In the genomic region with DNA sequence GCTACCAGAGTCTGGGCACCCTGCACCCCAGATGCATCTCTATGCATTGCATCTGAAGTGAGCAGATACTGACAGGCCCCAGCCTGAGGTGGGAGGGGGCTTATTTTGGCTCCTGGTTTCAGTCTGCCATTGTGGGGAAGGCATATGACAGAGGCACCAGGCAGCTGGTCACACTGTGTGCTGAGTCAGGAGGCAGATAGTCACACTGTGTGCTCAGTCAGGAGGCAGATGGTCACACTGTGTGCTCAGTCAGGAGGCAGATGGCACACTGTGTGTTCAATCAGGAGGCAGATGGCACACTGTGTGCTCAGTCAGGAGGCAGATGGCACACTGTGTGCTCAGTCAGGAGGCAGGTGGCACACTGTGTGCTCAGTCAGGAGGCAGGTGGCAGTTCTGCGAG, we compare ENCODE assay signal across 26 mouse cellular contexts. TPM values are rescaled to one million over a fixed set of nuclear protein-coding genes. Genes with fewer than 3 reads are reported as not detected.
"Had no signal": no experiment of that assay in that cellular context is flagged by ENCODE, and none has a peak within 500 bp of the region (broad histone marks: within the 10 kb centered on the region; RNA-seq: fewer than 3 reads in every experiment).

No protein-coding gene starts in this region.

- H3K9ac ChIP-seq: heart, embryonic 12.5 days; hindbrain, embryonic 14.5 days; intestine, embryonic 15.5 days; limb, embryonic 12.5 days; limb, embryonic 15.5 days; liver, embryonic 12.5 days had no signal

- DNase-seq: gastrocnemius, adult 2 months; gastrocnemius, postnatal 10 days; gastrocnemius, postnatal 25 days; heart, adult 18-20 months; heart, postnatal 10 days; heart, postnatal 4 days; kidney, adult 18-20 months; kidney, adult 8-10 months; kidney, postnatal 10 days; kidney, postnatal 25 days; kidney, postnatal 4 days; layer of hippocampus, adult 9-11 months; layer of hippocampus, postnatal 36 days; left cerebral cortex, postnatal 4 days had no signal

- H3K27ac ChIP-seq: gastrocnemius, adult 2 months; hindbrain, embryonic 14.5 days; intestine, embryonic 15.5 days; limb, embryonic 12.5 days; limb, embryonic 15.5 days; liver, embryonic 12.5 days had no signal

- H3K27me3 ChIP-seq: heart, embryonic 12.5 days; intestine, embryonic 15.5 days; limb, embryonic 12.5 days; limb, embryonic 15.5 days had no signal

- H3K4me3 ChIP-seq: gastrocnemius, adult 2 months; heart, embryonic 10.5 days; heart, embryonic 12.5 days; intestine, embryonic 15.5 days; limb, embryonic 12.5 days; limb, embryonic 15.5 days; liver, embryonic 12.5 days had no signal

- H3K36me3 ChIP-seq: heart, embryonic 10.5 days; heart, embryonic 12.5 days; intestine, embryonic 15.5 days; limb, embryonic 12.5 days; limb, embryonic 15.5 days; liver, embryonic 12.5 days had no signal

- H3K9me3 ChIP-seq: heart, embryonic 10.5 days; heart, embryonic 12.5 days; intestine, embryonic 15.5 days; limb, embryonic 12.5 days; limb, embryonic 15.5 days; liver, embryonic 12.5 days had no signal

- ATAC-seq: hindbrain, embryonic 16.5 days; inflammation-experienced regulatory T-cells, adult 6 months; intestine, embryonic 15.5 days; intestine, postnatal 0 days; liver, embryonic 12.5 days had no signal

- H3K4me2 ChIP-seq: heart, embryonic 12.5 days; hindbrain, embryonic 14.5 days; intestine, embryonic 15.5 days; limb, embryonic 12.5 days; limb, embryonic 15.5 days; liver, embryonic 12.5 days had no signal

RNA-seq across cellular contexts. Expression of gene Cstad, which starts 55.5 kb away (rescaled TPM):
- total RNA-seq: granulocyte monocyte progenitor cell, adult 5-6 weeks had no signal
- polyA plus RNA-seq: liver, adult 2 months had no signal
